Mouse (Mus musculus) CH12.LX (cell line): ENCODE results near the gene Mybph.

Experiments
- BHLHE40 ChIP-seq: IDR thresholded peaks from 2 replicates; pipeline ENCODE4 v1.6.1; 2011; ENCODE audit warnings: mild to moderate bottlenecking, low read depth, low read length, improper control_type of control experiment
- ELF1 ChIP-seq: IDR thresholded peaks from 2 replicates; pipeline ENCODE4 v1.6.1; 2014; ENCODE audit warnings: low read depth, mild to moderate bottlenecking, inconsistent platforms, low read length, improper control_type of control experiment
- EP300 ChIP-seq: IDR thresholded peaks from 2 replicates; pipeline ENCODE4 v1.6.1; 2011; ENCODE audit warnings: low read length, improper control_type of control experiment
- JUN ChIP-seq: IDR thresholded peaks from 2 replicates; pipeline ENCODE4 v1.6.1; 2011; ENCODE audit warnings: low read depth, mild to moderate bottlenecking, low read length, improper control_type of control experiment, moderate library complexity; ENCODE audit not compliant: insufficient read depth
- KAT2A ChIP-seq: IDR thresholded peaks from 2 replicates; pipeline ENCODE4 v1.6.1; 2012; ENCODE audit warnings: low read length, improper control_type of control experiment, inconsistent platforms; ENCODE audit not compliant: insufficient replicate concordance
- MAFK ChIP-seq: IDR thresholded peaks from 2 replicates; pipeline ENCODE4 v1.6.1; 2011; ENCODE audit warnings: low read length, improper control_type of control experiment; ENCODE audit not compliant: insufficient replicate concordance
- POLR2A ChIP-seq: IDR thresholded peaks from 2 replicates; pipeline ENCODE4 v1.6.1; 2011; ENCODE audit warnings: low read depth, mild to moderate bottlenecking, improper control_type of control experiment, low read length
- USF1 ChIP-seq: IDR thresholded peaks from 2 replicates; pipeline ENCODE4 v1.6.1; 2014; ENCODE audit warnings: low read depth, mild to moderate bottlenecking, inconsistent platforms, low read length, improper control_type of control experiment
- ZMIZ1 ChIP-seq: IDR thresholded peaks from 2 replicates; pipeline ENCODE4 v1.6.1; 2012; ENCODE audit warnings: low read depth, mild to moderate bottlenecking, inconsistent platforms, low read length, improper control_type of control experiment

- TF ChIP-seq POLR2A (no peak), USF1 (no peak), EP300 (no peak), BHLHE40 (no peak), JUN (no peak), ELF1 (no peak), ZMIZ1 (no peak), KAT2A (no peak), MAFK (no peak)
These were observed 20.2 kb downstream of the Mybph start for GRCm38 (mm10) chr1:134213405-134213804.
